Mouse (Mus musculus): ENCODE measurements around the gene Slc31a2. TPM values are rescaled to one million over a fixed set of nuclear protein-coding genes. Genes with fewer than 3 reads are reported as not detected.

The Slc31a2 gene
- total RNA-seq, 2 experiments from 2014 or later: 20.7 to 24.1 TPM

DNA sequence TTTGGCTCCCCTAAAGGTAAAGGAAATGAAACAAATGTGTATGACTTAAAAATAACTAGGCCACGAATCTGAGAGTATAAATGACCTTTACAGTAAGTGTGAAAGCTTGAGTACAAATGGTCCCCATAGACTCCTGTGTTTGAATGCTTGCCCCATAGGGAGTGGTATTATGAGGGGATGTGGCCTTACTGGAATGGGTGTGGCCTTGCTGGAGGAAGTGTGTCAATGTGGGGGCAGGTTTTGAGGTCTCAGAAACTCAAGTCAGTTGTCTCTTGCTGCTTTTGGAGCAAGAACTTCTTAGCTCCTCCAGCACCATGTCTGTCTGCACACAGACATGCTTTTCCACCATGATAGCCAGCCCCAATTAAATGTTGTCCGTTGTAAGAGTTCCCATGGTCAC lies 54.1 kb downstream of the Slc31a2 start:
- no peak for DNase-seq

DNA sequence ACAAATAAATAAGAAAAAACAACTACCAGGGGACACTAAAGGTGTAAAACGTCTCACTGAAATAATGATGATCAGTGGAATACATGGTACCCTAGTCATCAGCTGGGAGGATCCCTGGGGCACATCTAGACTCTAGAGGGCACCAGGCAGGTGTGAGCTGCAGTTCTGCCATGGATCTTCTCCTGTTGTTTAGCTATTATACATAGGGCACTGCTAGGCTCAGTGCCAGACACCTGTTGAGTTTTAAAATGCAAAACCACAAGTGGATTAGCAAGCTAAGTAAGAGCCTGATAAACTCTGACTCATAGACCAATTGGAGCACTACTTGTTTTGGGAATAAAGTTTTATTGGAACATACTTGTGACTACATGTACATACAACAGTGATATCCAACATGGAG lies 55.9 kb downstream of the Slc31a2 start:
- no peak for DNase-seq

DNA sequence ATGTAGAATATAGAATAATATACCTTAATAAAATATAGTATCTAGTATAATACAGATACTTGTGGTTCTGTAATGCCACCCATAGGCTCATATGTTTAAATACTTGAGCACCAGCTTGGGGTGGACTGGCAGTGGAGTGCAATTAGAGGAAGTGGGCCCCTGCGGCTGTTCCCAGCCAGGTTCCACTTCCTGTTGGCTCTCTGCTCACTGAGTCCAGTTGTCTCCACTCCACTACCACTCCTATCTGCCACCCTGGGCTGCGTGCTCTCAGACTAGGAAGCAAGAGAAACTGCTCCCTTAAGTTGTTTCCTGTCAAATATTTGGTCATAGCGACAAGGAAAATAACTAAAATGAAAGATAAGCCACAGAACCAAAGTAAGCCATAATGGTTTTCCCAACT lies 60.3 kb downstream of the Slc31a2 start:
- peak in 1 of 2 experiments; percentile 64 for DNase-seq

DNA sequence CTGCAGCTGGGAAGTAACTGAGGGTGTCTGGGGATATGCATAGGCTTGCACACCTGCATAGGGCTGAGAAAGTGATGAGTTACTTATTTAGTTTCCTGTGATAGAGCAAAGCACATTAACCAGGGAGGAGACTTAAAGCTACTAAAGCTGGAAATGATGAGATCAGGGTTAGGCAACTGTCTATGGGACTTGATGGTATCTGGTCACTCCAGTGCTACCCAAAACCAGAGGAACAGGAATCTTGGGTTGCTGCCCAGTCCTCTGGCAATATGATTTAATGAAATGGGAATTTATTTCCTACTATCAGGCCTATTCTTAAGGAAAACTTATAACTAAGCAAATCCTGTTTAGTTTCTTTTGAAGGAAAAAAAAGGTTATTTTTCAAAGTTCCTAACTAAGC lies 63.7 kb downstream of the Slc31a2 start:
- no peak for DNase-seq

DNA sequence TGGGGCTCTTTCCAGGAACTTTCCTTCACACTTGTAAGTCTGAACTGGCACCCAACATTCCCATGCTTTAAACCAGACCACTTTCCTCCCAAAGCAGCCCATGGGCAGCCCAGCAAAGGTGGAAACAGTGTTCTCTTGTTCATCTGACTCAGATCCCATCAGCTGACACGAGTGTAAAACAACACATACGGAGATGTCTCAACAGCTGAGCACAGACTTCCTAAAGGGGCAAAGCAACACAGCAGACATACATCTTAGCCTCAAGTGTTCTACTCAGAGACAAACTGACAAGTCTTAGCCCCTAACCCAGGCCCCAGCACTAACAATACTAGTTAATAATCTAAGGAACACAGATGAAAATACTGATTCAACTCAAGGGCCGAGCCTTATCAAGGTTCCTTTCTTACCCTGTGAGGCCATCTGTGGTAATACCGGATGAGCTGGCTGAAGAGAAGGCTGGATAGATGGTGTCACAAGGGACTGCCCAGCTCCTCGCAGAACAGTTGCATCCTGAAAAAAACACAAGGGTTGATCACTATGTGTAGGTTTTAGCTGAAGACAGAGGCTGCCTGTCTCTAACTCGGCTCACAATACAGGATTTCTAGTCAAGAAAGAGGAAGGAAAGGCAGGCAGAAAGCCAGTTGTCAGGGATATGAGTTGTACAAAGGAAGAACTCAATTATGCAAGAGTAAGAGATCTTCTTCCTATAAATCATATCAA lies 66.7 kb downstream of the Slc31a2 start:
- DNase-seq: peak in 1 of 2 experiments; percentile 39

DNA sequence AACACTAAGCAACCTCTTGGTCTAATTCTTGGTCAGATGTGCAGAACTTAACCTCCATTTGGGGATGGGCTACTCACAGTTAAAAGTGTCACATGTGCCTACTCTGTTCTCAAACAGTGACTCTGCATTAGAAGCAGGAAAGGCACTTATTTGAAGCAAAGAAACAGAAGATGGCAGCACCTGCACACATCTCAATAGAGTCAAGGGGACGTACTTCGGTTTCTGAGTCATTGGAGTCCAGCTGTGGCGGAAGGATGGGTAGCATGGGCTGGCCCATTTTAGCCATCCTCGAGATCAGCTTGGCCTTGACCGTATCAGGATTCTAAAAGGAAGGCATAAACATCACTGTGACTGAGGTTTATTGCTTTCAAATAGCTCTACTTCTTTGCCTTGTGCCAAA lies 69.6 kb downstream of the Slc31a2 start:
- DNase-seq: no peak

DNA sequence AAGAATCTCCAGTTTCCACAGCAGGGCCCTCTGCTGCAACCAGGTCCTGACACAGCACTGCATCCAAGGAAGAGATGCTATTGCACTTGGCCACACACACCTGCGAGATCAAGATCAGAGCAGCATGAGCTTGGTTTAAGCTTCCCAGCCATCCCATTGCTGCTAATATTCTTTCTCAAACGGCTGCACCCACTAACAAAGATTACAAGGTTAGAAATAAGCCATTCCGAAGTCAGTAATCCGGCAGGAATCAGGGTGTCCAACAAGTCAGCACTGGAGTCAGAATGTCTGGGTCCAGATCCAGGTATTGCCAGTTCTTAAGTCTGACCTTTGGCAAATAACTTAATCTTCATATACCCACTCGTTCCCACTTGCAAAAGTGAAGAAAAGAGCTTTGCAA lies 76.2 kb downstream of the Slc31a2 start:
- DNase-seq: no peak

DNA sequence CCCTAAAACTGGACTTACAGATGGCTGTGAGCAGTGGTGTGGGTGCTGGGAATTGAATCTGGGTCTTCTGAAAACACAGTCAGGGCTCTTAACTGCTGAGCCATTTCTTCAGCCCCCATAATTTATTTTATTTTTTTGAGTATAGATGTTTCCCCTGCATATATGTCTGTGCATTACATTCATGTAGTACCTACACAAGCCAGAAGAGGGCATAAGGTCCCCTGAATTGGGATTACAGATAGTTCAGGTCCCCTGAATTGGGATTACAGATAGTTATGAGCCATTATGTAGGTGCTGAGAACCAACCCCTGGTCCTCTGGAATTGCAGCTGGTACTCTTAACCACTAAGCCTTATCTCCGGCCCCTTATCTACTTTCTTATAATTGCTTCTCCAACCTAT lies 81.6 kb downstream of the Slc31a2 start:
- peak in 1 of 2 experiments; percentile 49 for DNase-seq

DNA sequence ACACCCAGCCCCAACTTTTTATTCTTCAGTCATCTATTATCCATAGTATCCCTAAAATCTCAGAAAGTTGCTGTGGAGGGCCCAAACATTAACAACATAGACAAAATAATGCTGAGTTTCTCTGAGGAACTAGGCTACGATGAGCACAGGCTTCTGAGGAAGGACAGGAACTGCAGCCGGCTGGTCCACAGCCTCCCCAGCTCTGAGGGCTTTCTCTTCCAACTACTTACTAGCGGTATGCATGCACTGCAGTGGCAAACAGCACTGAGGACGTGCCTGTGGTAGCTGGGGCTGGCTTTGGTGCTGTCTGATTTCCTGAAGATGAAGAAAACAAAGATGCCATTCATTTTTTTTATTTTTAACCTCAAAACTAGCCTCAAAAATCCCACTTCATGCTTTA lies 83.5 kb downstream of the Slc31a2 start:
- DNase-seq: no peak

DNA sequence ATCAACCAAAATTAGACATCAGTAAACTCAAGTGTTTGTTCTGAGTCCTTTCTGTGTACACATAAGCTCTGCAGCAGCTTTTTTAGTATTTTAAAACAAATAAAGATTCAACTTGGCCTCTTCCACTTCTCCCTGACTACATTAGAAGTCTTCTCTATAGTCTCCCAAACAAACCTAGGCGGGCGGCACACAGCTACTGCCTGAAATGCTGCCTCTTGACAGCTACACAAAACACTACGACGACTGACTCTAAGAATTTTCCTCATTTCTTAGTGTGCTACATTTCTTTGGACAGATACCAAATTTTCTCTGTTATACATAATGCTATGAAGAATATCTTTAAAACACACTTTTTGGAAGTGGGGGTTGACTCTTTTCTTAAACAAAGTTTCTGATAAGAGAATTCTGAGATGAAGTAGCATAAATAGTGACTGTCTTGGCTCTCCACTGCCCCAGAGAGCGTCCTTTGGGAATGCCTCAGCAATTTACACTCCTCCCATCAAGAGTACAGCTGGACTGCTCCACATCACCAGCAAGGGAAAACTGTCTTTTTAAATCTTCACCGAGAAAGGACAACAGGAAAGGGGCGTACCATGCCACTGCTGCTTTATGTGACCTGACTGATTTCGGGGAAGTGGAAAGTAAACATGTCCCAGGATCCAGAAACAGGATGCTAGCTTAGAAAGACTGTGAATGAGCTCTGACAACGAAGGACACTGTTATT lies 85.4 kb downstream of the Slc31a2 start:
- DNase-seq: peak; percentile 30 to 55

Other genes starting within 250 kb of the Slc31a2 start
- not detected for gene Mup20, start 208.4 kb upstream of the Slc31a2 start, total RNA-seq (2021)
- not detected for gene Mup3, start 175.2 kb upstream of the Slc31a2 start, total RNA-seq (2021)
- not detected for gene Mup21, start 111.7 kb upstream of the Slc31a2 start, total RNA-seq (2021)
- gene Zfp37, start 31.5 kb upstream of the Slc31a2 start, total RNA-seq (2021): 1 to 10 TPM; 1.9 TPM
- gene Fkbp15, start 98.0 kb downstream of the Slc31a2 start, total RNA-seq (2021): 10 to 100 TPM; 16.4 to 17.7 TPM
- gene Slc31a1, start 98.2 kb downstream of the Slc31a2 start, total RNA-seq (2021): 10 to 100 TPM; 17.3 to 18.7 TPM
- 10 to 100 TPM; 46.9 to 49.1 TPM for gene Cdc26, start 146.1 kb downstream of the Slc31a2 start, total RNA-seq (2021)
- gene Prpf4, start 146.2 kb downstream of the Slc31a2 start, total RNA-seq (2021): 10 to 100 TPM; 10.4 to 10.9 TPM
- gene Rnf183, start 172.7 kb downstream of the Slc31a2 start, total RNA-seq (2021): not detected
- gene Wdr31, start 208.3 kb downstream of the Slc31a2 start, total RNA-seq (2021): under 1 TPM; 0.30 to 0.59 TPM
- gene Bspry, start 217.5 kb downstream of the Slc31a2 start, total RNA-seq (2021): under 1 TPM in 1 of 2 experiments, not detected in 1; 0.23 TPM
- 1 to 10 TPM; 3.4 to 4.0 TPM for gene Hdhd3, start 240.9 kb downstream of the Slc31a2 start, total RNA-seq (2021)

All from heart, adult 18-20 months (tissue).